Mouse (Mus musculus) heart, postnatal 0 days (tissue): ENCODE measurements at regions not wholly inside any gene's neighbourhood (a gene's known extent, or its start where the extent isn't known, plus 50 kb on each side); places are given as distances from the start of the nearest gene placed in this dataset.
A peak's percentile ranks its signal among the peaks of the same experiment; 100 is the strongest.

Source experiments
- ATAC-seq: fragments of 200-750 bp; cut with Nextera tagmentation; 2 replicates; pipeline ENCODE4 v1.8.0; 2017; ENCODE audit warnings: low read depth, moderate number of reproducible peaks, moderate library complexity; ENCODE audit not compliant: insufficient read depth
- DNase-seq: peaks from one replicate; pipeline ENCODE4 v3.0.0-alpha.2; 2016; ENCODE audit warnings: low spot score
- H3K27ac ChIP-seq: fragments of 300-500 bp; sonication (generic); 2 replicates; pipeline ENCODE4 v1.5.1; 2014; ENCODE audit warnings: low read depth, mild to moderate bottlenecking
- H3K27me3 ChIP-seq: fragments of 300-500 bp; sonication (generic); 2 replicates; pipeline ENCODE4 v1.6.1; 2014; ENCODE audit warnings: low read length, mixed read lengths; ENCODE audit not compliant: control insufficient read depth, insufficient read depth
- H3K36me3 ChIP-seq: fragments of 300-500 bp; sonication (generic); replicated peaks from 2 replicates; pipeline ENCODE4 v1.6.1; 2014; ENCODE audit warnings: low read length, mixed read lengths; ENCODE audit not compliant: control insufficient read depth, insufficient read depth
- H3K4me1 ChIP-seq: fragments of 300-500 bp; sonication (generic); 2 replicates; pipeline ENCODE4 v1.6.1; 2014; ENCODE audit warnings: antibody characterized with exemption; ENCODE audit not compliant: control insufficient read depth, insufficient read depth
- H3K4me2 ChIP-seq: fragments of 300-500 bp; sonication (generic); 2 replicates; pipeline ENCODE4 v1.6.1; 2014; ENCODE audit warnings: low read depth, mild to moderate bottlenecking, low read length, moderate library complexity
- H3K4me3 ChIP-seq: fragments of 300-500 bp; sonication (generic); 2 replicates; pipeline ENCODE4 v1.5.1; 2014; ENCODE audit warnings: low read depth, low read length
- H3K9ac ChIP-seq: fragments of 300-500 bp; sonication (generic); replicated peaks from 2 replicates; pipeline ENCODE4 v1.6.1; 2014; ENCODE audit warnings: low read depth, low read length, mixed read lengths
- H3K9me3 ChIP-seq: fragments of 300-500 bp; sonication (generic); replicated peaks from 2 replicates; pipeline ENCODE4 v1.6.1; 2016; ENCODE audit warnings: low read length; ENCODE audit not compliant: control insufficient read depth
- CTCF ChIP-seq: IDR thresholded peaks from 2 replicates; pipeline ENCODE4 v1.5.1; 2016; ENCODE audit warnings: antibody characterized with exemption, control low read depth, low read depth
- EP300 ChIP-seq: IDR thresholded peaks from 2 replicates; pipeline ENCODE4 v1.6.1; 2016; ENCODE audit warnings: antibody characterized with exemption, low read depth
- WGBS: fragments of 180-500 bp; shearing (Covaris S2); extraction: QIAGEN DNeasy Blood & Tissue Kit; methylation state at CpG from one replicate; pipeline ENCODE4 v1.1.7; 2014; 5-methylcytosine and 5-hydroxymethylcytosine counted together

- Histone ChIP-seq H3K4me3 (no peak overlapping the region), H3K27ac (no peak overlapping the region), H3K27me3 (no peaks in the 10 kb centered on the region), H3K9me3 (peaks cover 6% of the 10 kb centered on the region; the same call in 1 of the 2 replicates), H3K4me1 (no peaks in the 10 kb centered on the region), H3K36me3 (no peaks in the 10 kb centered on the region), H3K9ac (no peak overlapping the region), H3K4me2 (no peak overlapping the region)
- no peak for ATAC-seq
- no peak for TF ChIP-seq EP300
- TF ChIP-seq CTCF = no peak
- WGBS = 65% methylated on average over 5 of the region's 5 CpGs
- no peak for DNase-seq
Measured at GRCm38 (mm10) chr13:52145926-52146325, 299.4 kb downstream of the Gadd45g start.

GRCm38 (mm10) chr13:52150281-52150680, 303.8 kb downstream of the Gadd45g start:
- Histone ChIP-seq H3K9ac (no peak overlapping the region), H3K4me2 (no peak overlapping the region), H3K4me3 (no peak overlapping the region), H3K4me1 (peaks cover 9% of the 10 kb centered on the region; the same call in 1 of the 2 replicates), H3K27me3 (no peaks in the 10 kb centered on the region), H3K9me3 (no peaks in the 10 kb centered on the region; the same call in 1 of the 2 replicates), H3K27ac (no peak overlapping the region), H3K36me3 (no peaks in the 10 kb centered on the region)
- no peak for TF ChIP-seq CTCF
- no peak for TF ChIP-seq EP300
- ATAC-seq = no peak
- WGBS = 87% methylated on average over 8 of the region's 8 CpGs
- no peak for DNase-seq

GRCm38 (mm10) chr13:52151777-52152176, 305.3 kb downstream of the Gadd45g start:
- Histone ChIP-seq H3K4me2 (no peak overlapping the region), H3K4me1 (peaks cover 14% of the 10 kb centered on the region; the same call in 1 of the 2 replicates), H3K27me3 (no peaks in the 10 kb centered on the region), H3K27ac (no peak overlapping the region), H3K36me3 (no peaks in the 10 kb centered on the region), H3K9ac (no peak overlapping the region), H3K4me3 (no peak overlapping the region), H3K9me3 (no peaks in the 10 kb centered on the region)
- DNase-seq = no peak
- no peak for ATAC-seq
- WGBS = 79% methylated on average over 11 of the region's 11 CpGs
- TF ChIP-seq CTCF (no peak), EP300 (no peak)

- WGBS = 51% methylated on average over 4 of the region's 4 CpGs
- DNase-seq (no peak), ATAC-seq (no peak)
- H3K27me3 ChIP-seq = no peaks in the 10 kb centered on the region
- no peak overlapping the region for H3K4me3 ChIP-seq
- H3K4me1 ChIP-seq = peaks cover 14% of the 10 kb centered on the region; the same call in 1 of the 2 replicates
- TF ChIP-seq CTCF = no peak
- no peak overlapping the region for H3K4me2 ChIP-seq
- H3K27ac ChIP-seq = no peak overlapping the region
- no peaks in the 10 kb centered on the region for H3K9me3 ChIP-seq
- no peaks in the 10 kb centered on the region for H3K36me3 ChIP-seq
- no peak overlapping the region for H3K9ac ChIP-seq
Measured at GRCm38 (mm10) chr13:52152221-52152620, 305.7 kb downstream of the Gadd45g start.

GRCm38 (mm10) chr13:52153030-52153429, 306.6 kb downstream of the Gadd45g start:
- TF ChIP-seq CTCF (no peak), EP300 (no peak)
- ATAC-seq (no peak), DNase-seq (no peak)
- Histone ChIP-seq H3K27ac (no peak overlapping the region), H3K9ac (no peak overlapping the region), H3K4me3 (no peak overlapping the region), H3K4me1 (peaks cover 14% of the 10 kb centered on the region; the same call in 1 of the 2 replicates), H3K36me3 (no peaks in the 10 kb centered on the region), H3K9me3 (no peaks in the 10 kb centered on the region), H3K27me3 (no peaks in the 10 kb centered on the region), H3K4me2 (no peak overlapping the region)
- WGBS = 88% methylated on average over 4 of the region's 4 CpGs

- Histone ChIP-seq H3K27me3 (no peaks in the 10 kb centered on the region), H3K9ac (no peak overlapping the region), H3K36me3 (no peaks in the 10 kb centered on the region), H3K27ac (no peak overlapping the region), H3K4me3 (no peak overlapping the region), H3K4me2 (no peak overlapping the region), H3K4me1 (peaks cover 14% of the 10 kb centered on the region; the same call in 1 of the 2 replicates), H3K9me3 (no peaks in the 10 kb centered on the region)
- DNase-seq (no peak), ATAC-seq (peak; percentile 30; the same call in 1 of the 2 replicates)
- no peak for TF ChIP-seq CTCF
- TF ChIP-seq EP300 = no peak
- WGBS = 36% methylated on average over 4 of the region's 4 CpGs
Measured at GRCm38 (mm10) chr13:52153576-52153975, 307.1 kb downstream of the Gadd45g start.
